Mouse (Mus musculus): ENCODE results near the gene Ubr4.

The Ubr4 gene

DNA sequence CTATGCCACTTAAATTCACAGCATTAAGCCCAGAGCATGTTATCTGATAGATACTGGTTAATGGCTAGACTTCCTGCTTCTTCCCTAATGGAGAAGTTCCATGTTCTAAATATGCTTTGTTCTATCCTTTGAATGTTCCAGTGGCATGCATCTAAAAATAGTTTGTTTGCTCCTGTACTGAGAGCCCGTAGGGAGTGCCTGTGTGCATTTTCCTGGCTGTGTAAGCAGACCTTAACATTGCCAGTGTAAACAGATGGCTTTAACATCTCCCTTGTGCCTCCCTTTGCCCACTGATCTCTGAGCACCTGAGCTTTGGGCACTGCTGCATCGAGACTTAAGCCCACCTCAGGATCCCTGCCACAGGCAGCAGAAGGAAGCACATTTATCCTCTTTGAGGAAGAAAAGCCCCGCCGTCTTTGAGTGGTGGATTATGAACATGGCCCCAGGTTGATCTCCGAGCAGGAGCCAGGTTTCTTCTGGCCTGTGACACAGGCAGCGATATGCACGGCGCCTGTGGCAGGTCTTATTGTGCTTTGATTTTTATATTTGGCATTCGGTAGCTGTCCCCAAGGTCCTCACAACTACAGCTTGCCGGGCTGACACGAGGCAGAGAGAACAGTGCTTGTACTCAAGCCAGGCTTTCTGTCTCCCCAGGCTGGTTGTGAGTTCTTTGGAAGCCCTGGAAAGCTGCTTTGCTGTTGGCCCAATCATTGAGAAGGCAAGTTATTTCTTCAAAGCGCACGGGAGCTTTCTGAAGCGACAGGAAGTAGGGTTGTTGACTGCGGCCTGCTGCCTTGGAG, 80.8 kb downstream of the Ubr4 start:
- peak; percentile 28 to 53 for DNase-seq

- DNase-seq: no peak
Observed at GRCm38 (mm10) chr4:139441244-139441643, 88.8 kb downstream of the Ubr4 start.

DNA sequence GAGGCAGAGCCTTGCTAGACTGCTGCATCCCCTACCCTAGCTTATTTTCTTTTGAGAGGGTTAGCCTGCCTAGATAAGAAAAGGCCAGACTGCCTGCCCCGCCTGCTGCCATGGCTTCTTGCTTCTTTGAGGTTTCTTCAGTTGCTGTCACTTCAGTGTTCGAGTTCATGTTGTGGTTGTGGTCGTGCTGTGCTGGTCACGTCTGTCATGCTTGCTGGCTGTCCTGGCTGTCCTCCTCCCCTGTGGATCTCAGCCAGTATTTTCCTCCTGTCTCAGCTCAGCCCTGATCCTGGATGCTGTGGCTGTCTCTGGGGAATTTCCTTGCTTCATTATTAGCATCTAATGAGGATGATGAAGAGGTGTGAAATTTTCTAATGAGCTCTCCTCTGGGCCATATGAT, 89.4 kb downstream of the Ubr4 start:
- no peak for DNase-seq

DNA sequence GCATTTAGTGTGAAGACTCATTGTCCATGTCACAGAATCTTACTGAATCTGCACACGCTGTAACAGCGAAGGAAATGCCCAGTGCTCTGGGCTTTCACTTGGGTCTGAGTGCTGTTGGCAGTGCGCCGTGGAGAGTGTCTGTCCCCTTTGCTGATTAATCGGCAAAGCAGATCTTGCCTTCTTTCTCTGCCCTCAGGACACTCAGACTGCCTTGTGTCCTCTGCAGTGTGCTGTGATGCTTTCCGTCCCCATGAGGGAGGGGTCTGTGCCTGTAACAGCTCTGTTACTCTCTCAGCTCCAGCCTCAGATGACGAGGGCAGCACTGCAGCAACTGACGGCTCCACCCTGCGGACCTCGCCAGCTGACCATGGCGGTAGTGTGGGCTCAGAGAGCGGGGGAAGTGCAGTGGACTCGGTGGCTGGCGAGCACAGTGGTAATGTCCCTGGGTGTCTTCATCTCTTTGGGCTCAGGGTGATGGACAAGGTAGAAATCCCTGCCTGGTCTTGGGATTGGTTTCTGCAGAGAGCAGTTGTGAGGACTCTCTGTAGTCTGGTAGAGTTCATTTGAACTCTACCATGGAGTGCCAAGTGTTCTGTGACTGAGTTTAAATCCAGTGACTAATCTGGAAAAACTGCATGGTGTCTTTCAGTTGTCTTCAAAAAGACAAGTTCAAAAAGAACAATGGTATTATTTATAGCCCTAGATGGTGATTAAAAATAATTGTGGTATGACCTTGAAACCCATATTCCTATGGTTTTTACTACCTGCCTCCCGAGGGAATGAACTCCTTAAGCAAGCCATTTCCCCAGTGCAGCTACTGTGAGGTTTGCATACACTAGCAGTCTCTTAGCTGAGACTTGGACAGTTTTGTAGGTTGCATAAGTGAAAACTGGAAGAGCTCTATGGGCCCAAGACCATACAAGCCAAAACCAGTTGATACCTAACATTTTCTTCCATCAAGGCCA, 90.3 kb downstream of the Ubr4 start:
- no peak for DNase-seq

DNA sequence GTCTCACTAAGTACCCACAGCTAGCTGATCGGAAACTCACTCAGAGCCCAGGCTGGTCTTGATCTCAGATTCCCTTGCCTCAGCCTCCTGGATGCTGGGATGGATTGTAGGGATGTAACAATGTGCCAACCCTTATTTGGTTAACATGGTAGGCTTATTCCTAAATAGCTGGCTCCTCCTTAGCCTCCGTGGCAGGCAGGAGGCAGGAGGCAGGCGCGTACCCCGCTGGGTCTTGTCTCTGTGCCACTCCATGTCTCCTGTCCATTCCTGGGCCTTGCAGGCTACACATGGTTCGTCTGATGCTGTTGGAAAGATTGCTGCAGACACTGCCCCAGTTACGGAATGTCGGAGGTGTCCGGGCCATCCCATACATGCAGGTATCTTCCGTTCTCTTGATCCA, 91.9 kb downstream of the Ubr4 start:
- DNase-seq: no peak

DNA sequence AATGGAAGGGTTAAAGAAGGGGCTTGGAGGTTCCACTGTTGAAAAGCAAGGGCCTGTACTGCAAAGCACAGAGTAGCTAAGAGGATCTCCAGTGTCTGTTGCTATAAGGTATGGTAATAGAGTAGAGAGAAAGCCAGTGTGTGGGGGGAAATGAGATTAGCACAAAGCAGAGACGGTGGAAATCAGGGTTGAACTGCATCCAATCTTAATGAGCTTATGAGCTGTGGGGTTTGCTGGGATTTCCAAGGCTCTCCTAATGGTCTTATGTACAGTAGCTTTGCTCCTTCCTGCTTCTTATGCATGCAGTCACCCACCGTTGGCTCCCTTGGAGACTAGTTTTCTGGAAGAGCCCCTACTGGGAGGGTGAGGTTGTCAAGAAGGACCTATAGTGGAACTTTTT, 93.8 kb downstream of the Ubr4 start:
- DNase-seq: no peak

- no peak for DNase-seq
Observed at GRCm38 (mm10) chr4:139446731-139447675, 94.6 kb downstream of the Ubr4 start.

- DNase-seq: no peak
Observed at GRCm38 (mm10) chr4:139452944-139453700, 100.7 kb downstream of the Ubr4 start.

GRCm38 (mm10) chr4:139454339-139454738, 101.9 kb downstream of the Ubr4 start:
- no peak for DNase-seq

- no peak for DNase-seq
Observed at GRCm38 (mm10) chr4:139459970-139460369, 107.6 kb downstream of the Ubr4 start.

DNA sequence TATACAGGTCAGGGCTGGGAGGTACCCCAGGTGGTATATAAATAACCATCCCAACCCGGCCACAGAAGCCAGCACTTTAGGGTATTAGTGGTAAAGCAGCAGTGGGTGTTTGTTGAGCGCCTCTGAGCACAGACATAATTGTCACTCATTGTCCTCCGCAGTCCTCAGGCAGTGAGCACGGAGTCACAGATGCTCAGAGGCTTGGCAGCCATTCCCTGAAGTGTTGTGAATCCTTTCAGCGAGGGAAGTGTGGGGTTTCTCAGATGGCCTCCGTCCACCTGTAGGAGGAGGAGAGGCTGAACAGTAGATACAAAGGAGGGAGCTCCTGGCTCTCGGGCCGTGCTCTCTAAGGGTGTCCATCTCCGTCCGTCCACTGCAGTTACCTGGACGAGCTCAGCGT, 111.8 kb downstream of the Ubr4 start:
- no peak for DNase-seq

GRCm38 (mm10) chr4:139466541-139466940, 114.1 kb downstream of the Ubr4 start:
- DNase-seq: no peak

GRCm38 (mm10) chr4:139470198-139470597, 117.8 kb downstream of the Ubr4 start:
- DNase-seq: peak; percentile 68 to 77

DNA sequence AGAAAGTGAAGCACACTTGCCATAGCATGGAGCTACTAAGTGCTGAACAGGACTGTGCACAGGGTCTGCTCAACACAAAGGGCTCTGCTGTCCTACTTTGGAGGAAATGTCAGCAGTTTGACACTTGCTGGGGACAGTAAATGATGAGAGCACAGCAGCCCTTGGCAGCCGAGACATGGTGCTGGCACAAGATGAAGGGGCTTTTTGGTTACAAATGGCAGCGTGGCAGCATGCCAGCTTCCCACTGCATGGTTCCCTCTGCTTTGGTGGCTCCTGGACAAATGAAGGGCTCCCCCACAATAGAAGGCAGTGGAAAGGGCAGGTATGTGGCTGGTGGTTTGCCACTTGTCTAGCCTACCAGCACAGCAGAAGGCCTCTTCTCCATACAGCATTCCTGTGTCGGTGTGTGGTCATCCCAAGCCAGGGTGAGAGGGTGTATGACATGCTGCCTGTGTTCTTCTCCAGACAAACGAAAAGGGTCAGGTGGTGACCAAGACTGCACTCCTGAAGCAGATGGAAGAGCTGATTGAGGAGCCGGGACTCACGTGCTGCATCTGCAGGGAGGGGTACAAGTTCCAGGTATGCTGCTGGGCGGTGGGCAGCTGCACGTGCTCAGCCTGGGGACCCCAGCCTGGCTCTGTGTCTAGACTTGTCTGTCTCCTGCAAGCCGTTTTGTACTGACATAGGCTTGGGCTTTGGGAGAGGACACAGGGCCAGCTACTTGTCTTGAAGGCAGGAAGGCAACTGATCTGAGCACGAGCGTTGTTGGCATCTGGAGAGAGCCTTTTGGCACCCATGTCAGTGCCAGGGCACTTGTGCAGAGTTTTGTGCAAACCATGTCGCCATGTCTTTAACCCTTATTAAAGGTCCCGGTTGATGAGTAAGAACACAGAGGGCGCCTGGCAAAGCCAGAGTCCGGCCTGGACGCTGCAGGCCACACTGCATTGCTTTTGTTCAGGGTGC, 124.5 kb downstream of the Ubr4 start:
- DNase-seq: no peak

GRCm38 (mm10) chr4:139477983-139478382, 125.6 kb downstream of the Ubr4 start:
- DNase-seq: no peak

DNA sequence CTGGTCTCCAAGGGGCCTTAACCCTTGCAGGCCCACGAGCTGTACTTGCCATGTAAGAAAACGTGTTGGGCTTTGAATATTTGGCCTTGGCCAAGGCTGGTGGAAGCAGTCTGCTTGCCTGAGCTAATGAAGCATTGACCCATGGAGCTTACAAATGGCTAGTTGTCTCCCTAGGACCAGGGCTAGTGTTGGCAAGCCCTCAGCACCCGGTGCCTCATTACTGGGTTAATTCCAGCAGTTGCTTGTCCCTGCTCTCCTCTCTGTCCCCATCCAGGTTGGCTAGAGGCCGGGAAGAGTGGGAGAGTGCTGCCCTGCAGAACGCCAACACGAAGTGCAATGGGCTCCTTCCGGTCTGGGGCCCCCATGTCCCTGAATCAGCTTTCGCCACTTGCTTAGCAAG, 126.8 kb downstream of the Ubr4 start:
- no peak for DNase-seq

DNA sequence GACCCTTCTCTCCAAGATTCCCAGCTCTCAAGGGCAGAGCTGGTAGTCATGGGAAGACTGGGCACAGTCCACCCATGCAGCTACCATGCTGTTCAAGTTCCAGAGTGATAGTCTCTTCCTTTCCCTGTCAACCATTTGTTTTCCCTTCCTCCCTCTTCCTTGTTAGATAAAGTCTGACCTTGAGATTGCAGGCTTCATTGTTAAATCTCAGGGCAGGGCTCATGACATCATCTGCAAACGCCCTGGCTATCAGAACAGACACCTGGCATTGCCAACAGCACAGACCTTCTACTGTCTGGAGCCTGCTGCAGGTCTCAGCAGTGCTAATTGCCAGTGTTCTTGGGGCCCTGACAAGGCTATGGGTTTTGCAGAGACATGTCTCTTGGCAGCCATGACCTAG, 129.0 kb downstream of the Ubr4 start:
- DNase-seq: no peak

GRCm38 (mm10) chr4:139483461-139484105, 131.2 kb downstream of the Ubr4 start:
- DNase-seq: no peak

GRCm38 (mm10) chr4:139484496-139484895, 132.1 kb downstream of the Ubr4 start:
- no peak for DNase-seq

DNA sequence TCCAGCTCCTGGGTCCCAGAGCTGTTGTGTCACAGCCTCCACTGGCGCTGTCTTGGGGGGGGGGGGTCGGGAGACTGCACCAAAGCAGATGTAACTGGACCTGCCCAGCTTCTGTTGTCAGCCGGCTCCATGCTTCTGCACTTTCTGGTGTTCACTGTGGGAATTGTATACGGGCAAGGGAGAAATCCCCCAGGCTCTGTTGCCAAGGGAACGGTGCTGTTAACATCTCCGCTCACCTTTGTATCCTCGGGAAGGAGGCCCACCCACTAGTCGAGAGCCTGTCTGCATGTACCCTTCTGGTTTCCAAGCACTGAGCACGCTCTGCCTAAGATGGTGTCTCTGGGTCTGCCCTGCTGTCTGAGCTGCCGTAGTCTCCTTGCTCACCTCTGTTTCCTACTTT, 134.7 kb downstream of the Ubr4 start:
- no peak for DNase-seq
